Mouse (Mus musculus) heart, postnatal 36 days (tissue): ENCODE measurements around the gene Fras1. TPM values are rescaled to one million over a fixed set of nuclear protein-coding genes. Genes with fewer than 3 reads are reported as not detected.

Experiments
- DNase-seq, 2 experiments: peaks; one replicate each; pipeline ENCODE4 v3.0.0; 2021 to 2022
- intact Hi-C: fragments of 180-260 bp; cut with DNase I; formaldehyde crosslinking; loops from one replicate; pipeline ENCODE4 v1.15.1; 2025
- total RNA-seq, 2 experiments: library from RNA; stranded (reverse); gene quantifications; 2 replicates each; pipeline ENCODE4 v1.2.3; 2021

The Fras1 gene
- total RNA-seq, 2 experiments from 2014 or later = 1.3 to 1.5 TPM

DNA sequence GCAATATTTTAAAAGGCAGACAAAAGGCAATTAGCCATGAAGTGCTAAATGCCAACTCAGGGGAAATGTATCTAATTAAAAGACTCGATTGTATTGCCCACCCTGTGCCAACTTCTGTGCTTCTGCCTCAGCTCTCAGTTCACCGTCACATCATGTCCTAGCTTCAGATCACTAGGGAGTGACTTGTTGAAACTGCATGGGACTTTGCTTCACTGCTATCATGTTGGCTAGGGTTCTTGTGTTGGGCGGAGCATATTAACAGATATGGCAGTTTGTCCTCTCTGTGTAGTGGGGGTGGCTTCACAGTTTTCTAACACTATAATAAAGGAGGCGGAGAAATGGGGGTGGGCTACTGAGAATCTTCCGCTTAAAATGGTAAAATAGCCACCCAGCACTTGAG lies 172.2 kb downstream of the Fras1 start:
- intact Hi-C loops = no loop called here
- DNase-seq = no peak

DNA sequence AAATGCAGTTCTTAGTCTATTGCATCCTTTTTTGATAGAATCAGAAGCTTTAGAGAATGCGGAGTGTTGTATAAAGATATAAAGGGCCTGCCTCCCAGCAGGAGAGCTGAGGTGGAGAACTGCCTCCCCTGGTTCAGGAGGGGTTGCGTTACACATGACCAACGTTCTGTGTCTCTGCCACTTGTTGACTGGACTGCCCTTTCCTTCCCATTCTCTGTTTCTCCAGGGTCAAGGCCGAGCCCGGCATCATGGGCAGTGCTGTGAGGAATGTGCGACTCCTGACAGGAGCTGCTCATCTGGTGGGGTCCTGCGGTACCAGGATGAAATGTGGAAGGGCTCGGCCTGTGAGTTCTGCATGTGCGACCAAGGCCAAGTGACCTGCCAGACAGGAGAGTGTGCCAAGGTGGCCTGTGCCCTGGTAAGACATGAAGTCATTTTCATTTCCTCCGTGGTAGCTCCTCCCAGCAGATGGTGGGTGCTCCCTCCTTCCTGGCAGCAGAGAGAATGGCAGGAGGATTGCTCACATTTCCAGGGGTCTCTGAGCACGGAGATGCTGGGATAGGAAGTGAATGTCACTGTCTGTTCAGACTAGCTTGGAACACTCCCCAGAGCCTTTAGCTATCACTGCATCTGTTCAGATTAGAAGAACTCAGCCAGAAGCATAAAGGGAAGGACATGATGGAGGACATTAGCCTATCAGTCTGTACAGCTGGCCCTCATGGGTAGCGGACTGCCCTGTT lies 181.4 kb downstream of the Fras1 start:
- intact Hi-C loops = no loop called here
- DNase-seq = no peak

DNA sequence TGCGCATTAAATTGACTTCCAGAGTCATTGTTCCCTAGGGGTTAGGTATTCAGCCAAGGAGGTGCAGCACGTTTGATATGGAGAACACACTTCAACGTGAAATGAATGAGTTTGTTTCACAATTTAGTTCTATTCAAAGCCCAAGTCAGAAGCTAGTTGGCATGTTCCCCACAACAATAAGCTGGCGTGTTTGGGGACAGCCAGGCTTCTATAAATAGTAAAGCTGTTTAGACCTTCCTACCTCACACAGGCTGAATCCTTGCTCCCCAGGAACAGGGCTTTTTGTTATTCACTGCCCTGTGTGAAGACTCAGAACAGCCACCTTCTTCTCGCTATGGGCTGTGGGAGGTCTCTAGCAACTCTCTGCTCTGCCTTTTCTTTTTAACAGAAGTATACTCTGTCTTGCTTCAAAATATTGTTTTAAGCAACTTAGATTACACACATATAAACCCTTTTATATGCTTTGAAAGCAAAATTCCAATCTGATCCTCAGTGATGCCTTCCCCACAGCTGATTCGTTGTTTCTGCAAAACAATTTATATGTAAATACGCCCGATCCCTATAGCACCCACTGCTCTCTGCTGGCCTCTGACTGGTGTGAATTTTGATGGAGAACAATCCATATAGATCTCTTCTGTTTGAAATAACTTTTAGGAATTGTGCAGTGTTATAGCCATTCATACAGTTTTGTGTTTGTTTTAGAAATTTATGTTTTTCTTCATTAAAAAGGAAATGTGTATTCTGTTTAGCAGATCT lies 184.5 kb downstream of the Fras1 start:
- intact Hi-C loops = no loop called here
- DNase-seq = no peak

DNA sequence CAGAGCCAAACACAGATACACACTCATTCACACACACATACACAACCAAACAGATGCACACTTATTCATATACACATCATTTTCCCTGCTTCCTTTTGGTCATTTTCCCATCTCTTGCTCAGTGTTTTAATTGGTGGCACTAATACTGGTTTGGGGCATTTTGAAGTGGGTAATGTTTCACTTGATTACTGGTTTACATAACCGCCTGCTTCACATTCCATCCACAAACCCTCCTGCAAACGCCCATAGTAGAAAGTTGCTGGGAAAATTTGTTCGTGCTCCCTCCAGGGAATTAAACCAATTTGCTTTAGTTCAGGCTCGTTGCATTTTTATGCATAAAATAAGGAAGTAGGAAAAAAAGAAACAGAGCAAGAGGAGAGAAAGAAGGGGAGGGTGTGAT lies 200.8 kb downstream of the Fras1 start:
- no peak for DNase-seq
- intact Hi-C loops = no loop called here

DNA sequence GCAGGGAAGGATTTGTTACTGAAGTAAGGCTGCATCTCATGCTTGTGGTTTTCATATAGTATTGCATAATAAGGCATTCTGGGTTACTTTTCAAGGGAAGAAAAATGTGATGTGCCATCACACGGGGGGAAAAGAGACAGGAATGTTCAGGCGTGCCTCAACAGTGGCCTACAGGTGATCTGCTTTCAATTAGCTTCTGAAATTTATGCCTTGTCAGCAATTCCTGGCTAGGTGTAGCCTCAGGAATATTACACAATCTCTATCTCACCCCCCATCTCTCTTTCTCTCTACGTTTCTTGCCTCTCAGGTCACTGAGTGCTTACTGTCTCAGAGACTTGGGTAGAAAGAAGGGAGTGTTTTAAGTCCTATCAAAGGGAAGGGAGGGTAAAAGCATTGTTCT lies 204.9 kb downstream of the Fras1 start:
- no peak for DNase-seq
- intact Hi-C loops = no loop called here

DNA sequence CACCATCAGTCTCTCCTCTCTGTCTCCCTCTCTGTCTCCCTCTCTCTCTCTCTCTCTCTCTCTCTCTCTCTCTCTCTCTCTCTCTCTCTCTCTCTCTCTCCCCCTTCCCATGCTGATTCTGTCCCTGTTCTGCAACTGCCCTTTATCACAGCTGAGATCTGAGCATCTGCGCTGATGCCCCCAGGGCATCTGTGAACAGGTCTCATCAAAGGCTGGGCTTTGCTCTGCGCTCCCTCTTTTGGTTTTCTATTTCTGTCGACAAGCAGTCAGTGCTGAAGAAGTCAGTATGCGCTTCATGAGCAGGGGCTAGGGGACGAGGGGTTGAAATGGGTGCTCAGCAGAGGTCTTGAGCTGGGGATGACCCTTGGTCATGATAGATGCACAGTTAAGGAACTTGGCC lies 206.2 kb downstream of the Fras1 start:
- no peak for DNase-seq
- intact Hi-C loops = no loop called here

DNA sequence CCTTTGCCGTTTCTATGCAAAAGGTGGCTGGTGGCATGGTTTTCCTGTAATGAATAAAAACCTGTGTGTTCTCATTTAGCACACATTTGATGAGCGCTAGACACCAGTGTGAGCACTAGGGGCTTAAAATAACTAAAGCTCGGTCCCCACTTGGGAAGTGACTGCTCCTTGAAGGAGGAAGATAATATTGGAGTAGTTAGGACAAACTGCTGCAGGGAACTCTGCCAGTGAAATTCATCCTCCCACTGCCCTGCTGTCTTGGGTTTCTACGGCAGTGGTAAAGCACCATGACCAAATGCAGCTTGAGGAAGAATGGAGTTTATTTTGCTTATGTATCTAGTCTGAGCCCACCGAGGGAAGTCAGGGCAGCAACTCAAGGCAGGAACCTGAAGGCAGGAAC lies 211.0 kb downstream of the Fras1 start:
- intact Hi-C loops = no loop called here

DNA sequence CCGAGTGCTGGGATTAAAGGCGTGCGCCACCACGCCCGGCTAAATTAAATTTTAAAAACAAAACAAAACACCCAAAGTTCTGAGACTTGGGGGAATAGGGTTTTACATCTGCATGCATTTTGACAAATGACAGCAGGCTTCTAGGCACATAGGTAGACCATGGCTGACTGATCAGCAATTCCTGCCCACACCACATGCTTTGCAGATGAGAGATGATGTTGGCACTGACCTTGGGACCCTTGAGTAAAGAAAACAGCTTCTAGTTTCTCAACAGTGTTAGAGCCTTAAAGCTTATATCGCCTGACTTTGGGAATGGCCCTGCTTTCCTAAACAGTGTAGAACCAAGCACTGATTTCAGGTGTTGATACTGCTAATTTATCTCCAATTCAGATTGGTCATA lies 216.9 kb downstream of the Fras1 start:
- intact Hi-C loops = no loop called here
- DNase-seq = no peak

More for the DNA sequence above, 211.0 kb downstream of the Fras1 start:
- DNase-seq = no peak

DNA sequence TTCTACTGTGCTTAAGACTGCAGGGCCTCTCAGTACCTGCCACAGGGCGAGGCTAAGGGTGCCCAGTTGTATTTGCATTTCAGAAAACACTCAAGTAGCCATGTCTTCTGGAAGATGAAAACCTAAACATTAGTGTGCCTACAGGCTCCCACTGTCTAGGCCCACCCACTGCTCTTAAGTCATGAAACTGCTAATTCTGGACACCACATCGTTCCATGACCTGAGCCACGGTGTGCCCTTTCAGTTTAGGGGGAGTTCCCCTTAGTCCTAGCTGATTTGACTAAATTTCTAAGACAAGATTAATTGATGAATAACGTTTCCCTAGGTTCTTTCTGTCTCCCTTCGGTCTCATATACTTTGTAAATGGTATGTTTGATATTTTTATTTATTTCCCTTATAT lies 222.0 kb downstream of the Fras1 start:
- intact Hi-C loops = no loop called here
- DNase-seq = no peak

DNA sequence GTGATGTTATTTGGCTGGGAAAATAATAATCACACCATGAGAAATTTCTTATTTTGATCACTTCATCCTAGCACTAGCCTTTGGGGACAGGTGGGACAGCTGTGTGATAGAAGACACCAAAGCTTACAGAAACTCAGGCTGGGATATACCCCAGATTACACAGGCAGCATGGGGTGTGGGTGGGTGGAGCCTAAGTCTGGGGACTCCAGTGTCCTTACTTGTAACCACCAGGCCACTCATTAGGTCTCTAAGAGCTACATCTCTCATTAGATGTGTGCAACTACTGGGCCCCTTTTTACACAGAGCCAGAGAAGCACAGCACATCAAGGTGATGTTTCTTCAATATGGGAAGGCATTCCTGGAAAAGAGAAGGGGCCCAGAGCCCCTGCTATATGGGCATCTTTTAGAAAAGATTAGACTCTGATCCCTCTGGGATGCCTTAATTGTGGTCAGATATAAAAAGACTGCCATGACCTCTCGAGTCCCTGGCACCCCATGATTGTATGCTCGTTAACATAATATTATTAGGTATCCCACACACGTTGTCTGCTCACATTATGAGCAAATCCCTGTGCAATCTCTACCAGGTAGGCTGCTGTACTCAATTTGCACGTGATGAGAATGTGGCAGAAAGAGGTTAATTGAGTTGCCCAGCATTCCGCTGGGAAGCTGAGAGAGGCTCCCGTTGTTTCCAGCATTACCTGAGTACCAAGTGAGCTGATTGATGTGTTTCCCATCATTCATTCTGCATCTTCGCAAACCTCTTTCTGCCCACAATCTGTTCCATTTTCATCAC lies 230.4 kb downstream of the Fras1 start:
- intact Hi-C loops = no loop called here
- no peak for DNase-seq

DNA sequence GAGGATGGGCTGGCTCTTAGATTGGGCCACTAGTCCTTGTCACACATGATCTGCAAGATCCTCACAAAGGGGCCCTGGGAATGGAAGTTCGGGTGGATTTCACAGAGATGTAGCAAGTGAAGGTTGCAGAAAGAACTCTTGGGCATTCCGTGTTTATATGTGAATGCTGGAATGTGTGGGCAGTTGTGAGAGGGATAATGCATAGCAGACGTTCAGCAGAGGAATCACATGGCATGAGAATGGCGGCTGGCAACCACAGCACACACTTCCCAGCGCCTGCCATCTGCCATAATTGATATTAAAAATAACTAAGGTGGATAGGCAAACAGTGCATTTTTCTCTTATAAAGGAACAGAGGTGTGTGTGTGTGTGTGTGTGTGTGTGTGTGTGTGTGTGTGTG lies 234.3 kb downstream of the Fras1 start:
- intact Hi-C loops = no loop called here
- DNase-seq = no peak

DNA sequence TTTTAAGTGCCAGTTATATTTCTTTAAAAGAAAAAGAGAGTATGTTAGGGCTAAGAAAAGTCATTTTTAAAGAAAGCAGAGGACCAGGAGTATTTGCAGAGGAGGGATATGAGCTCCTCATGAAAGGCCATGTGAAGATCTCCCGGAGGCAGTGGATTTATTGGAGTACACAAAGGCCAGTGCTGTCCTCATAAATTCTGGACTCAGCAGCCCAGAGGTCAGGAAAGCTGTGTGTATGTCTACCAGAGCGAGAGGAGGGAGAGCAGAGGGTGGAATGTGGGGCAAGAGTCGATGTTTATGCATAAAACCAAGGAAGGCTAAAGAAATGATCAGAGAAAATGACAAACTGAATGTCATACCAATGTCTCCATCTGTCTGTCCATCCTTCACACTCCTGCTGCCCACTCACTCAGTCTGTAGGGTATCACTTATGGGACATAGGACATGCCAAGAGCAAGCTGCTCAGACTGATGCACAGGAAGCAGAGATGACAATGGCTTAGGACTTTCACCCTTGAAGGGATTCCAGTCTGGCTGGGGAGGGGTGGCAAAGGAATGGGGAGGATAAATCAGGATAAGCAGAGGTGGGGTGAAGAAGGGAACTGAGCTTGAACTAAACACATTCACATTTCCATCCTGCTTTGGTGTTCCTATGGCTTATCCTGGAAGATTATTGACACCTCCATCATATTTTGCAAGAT lies 235.0 kb downstream of the Fras1 start:
- no peak for DNase-seq
- intact Hi-C loops = no loop called here

DNA sequence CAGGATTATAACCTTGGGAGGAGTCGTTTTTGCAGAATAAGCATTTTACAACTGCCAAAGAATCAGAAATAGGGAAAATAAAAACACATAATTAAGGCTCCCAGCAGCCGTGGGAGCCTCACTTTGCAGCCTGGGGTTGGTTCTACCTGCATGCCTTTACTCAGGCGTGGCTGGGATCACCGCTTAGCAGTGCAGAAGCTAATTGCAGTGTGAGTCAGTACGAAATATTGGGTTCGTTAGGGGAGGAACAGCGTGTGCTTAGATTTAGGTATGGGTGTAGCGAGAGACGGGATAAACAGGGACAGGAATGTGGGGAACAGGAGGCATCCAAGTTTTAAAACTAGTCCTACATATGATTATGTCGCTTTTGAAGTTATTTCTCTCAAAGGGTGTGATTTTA lies 238.3 kb downstream of the Fras1 start:
- no peak for DNase-seq
- intact Hi-C loops = no loop called here

DNA sequence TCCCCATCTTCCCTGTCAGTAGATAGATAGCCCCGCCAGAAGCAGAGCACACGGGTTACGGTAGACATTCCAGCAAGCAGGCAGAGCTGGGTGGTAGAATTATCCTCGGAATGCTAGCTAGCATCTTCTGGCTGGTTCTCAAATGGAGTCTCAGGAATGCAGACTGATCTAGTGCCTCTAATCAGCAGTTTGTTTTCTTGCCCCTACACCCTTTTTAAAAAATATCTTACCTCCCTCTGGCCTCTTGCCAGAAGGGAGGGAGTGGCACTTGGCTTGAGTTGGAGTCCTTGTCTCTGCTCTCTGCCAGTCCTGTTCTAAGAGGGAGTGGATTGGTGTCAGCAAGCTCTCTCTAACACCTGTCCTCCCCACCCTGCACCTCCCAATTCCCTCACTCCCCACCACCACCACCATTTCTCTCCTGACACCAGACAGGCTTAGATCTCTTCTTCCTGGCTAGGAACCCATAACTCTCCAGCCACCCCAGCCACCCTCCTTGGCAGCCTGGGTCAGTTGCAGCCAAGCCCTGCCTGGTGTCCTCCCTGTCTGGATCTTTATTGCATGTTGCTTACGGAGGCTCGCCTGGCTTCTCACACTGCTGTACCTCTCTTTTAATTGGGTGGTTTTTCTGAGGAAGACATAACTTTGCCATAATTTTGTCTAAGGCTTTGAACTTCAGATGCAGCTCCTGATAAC lies 243.3 kb downstream of the Fras1 start:
- DNase-seq = peak; percentile 14 to 22
- intact Hi-C loops = no loop called here

DNA sequence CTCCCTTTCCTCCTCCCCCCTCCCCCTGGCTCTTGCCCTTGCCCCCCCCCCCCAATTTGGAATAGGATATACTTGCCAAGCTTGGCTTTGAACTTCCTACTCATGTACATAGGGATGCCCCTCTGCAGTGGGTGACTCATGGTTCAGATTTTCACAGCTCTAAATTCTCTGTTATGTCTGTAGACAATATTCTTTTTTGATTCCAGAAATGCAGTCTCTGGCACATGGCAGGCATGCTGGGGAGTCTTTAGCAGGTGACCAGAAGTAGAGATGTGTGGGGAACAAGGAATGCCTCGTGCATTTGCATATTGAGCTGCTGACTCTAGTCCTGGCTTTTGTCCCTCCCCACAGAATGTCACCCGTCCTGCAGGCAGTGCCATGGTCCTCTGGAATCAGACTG lies 244.3 kb downstream of the Fras1 start:
- intact Hi-C loops = no loop called here
- DNase-seq = no peak

DNA sequence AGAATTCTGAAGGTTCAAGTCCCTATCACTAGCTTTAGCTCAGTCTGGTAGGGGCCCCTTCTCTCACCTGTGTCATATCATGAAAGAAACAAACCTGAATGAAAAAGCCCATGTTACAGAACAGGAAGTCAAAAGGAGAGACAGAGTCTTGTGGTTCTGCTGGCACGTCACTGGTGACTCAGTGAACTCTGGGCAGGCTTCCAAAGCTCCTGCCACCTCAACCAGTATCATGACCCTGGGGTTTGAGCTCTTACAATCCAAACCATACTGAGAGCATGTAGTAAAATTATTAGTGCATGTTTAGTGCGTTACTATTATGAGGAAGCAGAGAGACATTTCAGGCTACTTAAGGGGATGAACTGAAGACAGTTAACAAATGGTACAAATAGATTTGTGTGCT lies 246.5 kb downstream of the Fras1 start:
- intact Hi-C loops = no loop called here
- no peak for DNase-seq

DNA sequence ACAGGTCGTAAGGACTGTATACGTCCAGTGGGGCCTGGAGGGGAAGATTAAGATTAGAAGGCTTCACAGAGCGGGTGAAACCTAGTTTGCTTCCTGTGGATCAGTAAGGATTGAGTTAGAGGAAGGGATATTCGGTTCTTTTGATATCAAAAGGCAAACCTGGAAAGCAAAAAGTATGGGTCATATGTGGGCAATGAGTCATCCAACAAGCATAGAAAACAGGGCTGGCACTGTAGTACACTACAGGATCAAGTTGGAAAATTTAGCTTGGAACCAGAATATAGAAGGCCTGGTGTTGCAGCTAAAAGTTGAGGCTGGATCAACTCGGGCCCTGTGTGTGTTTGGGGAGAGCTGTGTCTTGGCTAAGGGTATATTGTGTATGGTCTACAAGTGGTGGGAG lies 246.9 kb downstream of the Fras1 start:
- intact Hi-C loops = no loop called here
- DNase-seq = no peak

DNA sequence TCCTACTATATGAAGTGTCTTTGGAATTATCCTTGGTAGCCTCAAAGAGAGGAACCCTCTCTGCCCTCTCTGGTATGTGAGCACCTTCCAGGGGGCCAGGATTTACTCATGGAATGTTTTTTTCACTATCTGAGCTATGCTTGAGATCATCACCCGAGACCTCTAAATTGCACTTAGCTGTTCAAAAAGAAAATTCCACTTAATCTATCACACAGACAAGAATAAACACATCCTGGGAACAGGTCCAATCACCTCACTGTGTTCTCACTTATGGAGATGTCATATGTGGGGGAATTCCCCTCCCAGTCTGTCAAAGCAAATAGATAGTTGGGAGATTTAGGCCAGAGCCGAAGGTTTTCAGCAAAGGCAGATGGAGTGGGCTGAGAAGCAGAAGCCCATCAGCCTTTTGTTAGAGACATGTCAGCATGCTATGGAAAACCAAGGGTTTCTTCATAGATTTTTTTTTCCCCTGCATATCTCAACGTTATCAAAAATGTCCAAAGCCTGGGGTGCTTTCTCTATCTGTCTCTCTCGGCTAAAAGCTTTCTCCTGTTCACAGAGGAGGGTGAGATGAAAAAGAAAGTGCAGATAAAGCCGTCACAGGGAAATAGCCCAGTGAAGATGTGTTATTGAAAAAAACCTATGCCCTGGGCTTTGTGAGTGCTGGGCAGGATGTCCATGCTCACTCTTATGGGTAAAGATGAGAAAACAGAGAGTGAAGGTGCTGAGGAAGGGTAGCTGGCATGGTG lies 249.0 kb downstream of the Fras1 start:
- no peak for DNase-seq
- intact Hi-C loops = no loop called here

DNA sequence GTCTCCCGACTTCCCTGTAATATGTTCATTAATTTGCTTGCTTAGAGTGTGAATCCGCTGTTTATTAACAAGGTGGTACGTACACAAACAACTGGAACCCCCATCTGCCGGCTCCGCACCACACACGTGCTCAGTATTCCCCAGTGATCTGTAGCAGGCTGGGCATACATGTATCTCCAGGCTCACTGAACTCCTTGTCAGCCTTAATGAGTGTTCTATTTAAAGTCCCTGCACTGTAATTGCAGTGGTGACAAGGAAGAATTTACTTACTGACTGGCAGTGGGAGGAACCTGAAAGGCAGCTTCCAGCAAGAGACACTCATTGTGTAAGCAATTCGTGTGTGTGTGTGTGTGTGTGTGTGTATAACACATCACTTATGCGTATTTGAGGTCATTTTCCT lies 256.1 kb downstream of the Fras1 start:
- no peak for DNase-seq
- intact Hi-C loops = no loop called here
